Mouse (Mus musculus) neural tube, embryonic 13.5 days (tissue): ENCODE data around the gene Arid3c. TPM values are rescaled to one million over a fixed set of nuclear protein-coding genes. Genes with fewer than 3 reads are reported as not detected.

Experiments used
- ATAC-seq: fragments of 200-750 bp; cut with Nextera tagmentation; 2 replicates; pipeline ENCODE4 v1.8.0; 2017; ENCODE audit warnings: low read depth, mild to moderate bottlenecking, moderate TSS enrichment, moderate library complexity
- H3K27ac ChIP-seq: fragments of 300-500 bp; sonication (generic); replicated peaks from 2 replicates; pipeline ENCODE4 v1.5.1; 2015; ENCODE audit warnings: moderate library complexity, mild to moderate bottlenecking, inconsistent platforms
- H3K27me3 ChIP-seq: fragments of 300-500 bp; sonication (generic); 2 replicates; pipeline ENCODE4 v1.6.1; 2015; ENCODE audit warnings: mild to moderate bottlenecking, inconsistent platforms
- H3K36me3 ChIP-seq: fragments of 300-500 bp; sonication (generic); 2 replicates; pipeline ENCODE4 v1.6.1; 2015; ENCODE audit warnings: mild to moderate bottlenecking, inconsistent platforms
- H3K4me1 ChIP-seq: fragments of 300-500 bp; sonication (generic); replicated peaks from 2 replicates; pipeline ENCODE4 v1.6.1; 2015; ENCODE audit warnings: inconsistent platforms
- H3K4me2 ChIP-seq: fragments of 300-500 bp; sonication (generic); 2 replicates; pipeline ENCODE4 v1.6.1; 2015; ENCODE audit warnings: inconsistent platforms, mild to moderate bottlenecking, moderate library complexity
- H3K4me3 ChIP-seq: fragments of 300-500 bp; sonication (generic); 2 replicates; pipeline ENCODE4 v1.5.1; 2015; ENCODE audit warnings: mild to moderate bottlenecking, inconsistent platforms
- H3K9ac ChIP-seq: fragments of 300-500 bp; sonication (generic); 2 replicates; pipeline ENCODE4 v1.6.1; 2015; ENCODE audit warnings: moderate library complexity, mild to moderate bottlenecking, inconsistent platforms
- H3K9me3 ChIP-seq: fragments of 300-500 bp; sonication (generic); 2 replicates; pipeline ENCODE4 v1.6.1; 2016; ENCODE audit warnings: inconsistent platforms
- WGBS: fragments of 180-500 bp; shearing (Covaris S2); methylation state at CpG from one replicate; pipeline ENCODE4 v1.1.7; 2015; 5-methylcytosine and 5-hydroxymethylcytosine counted together
- polyA plus RNA-seq: library from polyadenylated mRNA; unstranded; fragments of >200 nt; fragmentation: Nextera tagmentation; extraction: Ambion mirVana; gene quantifications from 2 replicates; pipeline ENCODE4 v1.2.1, GENCODE M21; 2015

The Arid3c gene
- polyA plus RNA-seq, 1 experiment from 2014 or later = 2.2 TPM

DNA sequence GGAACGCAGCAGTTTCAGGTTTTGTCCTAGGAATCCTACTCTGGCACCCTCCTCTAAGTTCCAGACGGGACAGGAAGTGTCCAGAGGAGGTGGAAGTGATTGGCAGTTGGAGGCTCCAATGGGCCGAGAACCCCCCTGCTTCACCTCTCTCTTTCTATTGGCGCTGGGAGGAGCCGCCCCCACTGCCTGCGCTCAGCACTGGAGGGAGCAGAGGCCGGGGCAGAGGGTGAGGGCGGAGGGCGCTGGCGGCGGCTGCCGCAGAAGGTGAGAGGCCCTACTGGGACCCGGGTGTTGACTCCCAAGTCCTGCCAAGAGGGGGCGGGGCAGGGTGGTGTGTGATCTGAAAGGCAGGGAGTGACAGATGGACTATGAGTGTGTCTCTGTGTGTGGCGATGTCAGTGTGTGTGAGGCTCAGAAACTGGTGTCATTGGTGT lies 29.4 kb upstream of the Arid3c start:
- Histone ChIP-seq H3K27ac (peak overlapping the region; percentile 67), H3K9ac (peak overlapping the region; percentile 71), H3K27me3 (no peaks in the 10 kb centered on the region), H3K4me3 (peak overlapping the region; percentile 39), H3K4me2 (peak overlapping the region; percentile 61), H3K36me3 (peaks cover 8% of the 10 kb centered on the region; the same call in 1 of the 2 replicates), H3K9me3 (no peaks in the 10 kb centered on the region), H3K4me1 (peaks cover 43% of the 10 kb centered on the region)
- WGBS = 1% methylated on average over 15 of the region's 15 CpGs
- ATAC-seq = peak; percentile 51

DNA sequence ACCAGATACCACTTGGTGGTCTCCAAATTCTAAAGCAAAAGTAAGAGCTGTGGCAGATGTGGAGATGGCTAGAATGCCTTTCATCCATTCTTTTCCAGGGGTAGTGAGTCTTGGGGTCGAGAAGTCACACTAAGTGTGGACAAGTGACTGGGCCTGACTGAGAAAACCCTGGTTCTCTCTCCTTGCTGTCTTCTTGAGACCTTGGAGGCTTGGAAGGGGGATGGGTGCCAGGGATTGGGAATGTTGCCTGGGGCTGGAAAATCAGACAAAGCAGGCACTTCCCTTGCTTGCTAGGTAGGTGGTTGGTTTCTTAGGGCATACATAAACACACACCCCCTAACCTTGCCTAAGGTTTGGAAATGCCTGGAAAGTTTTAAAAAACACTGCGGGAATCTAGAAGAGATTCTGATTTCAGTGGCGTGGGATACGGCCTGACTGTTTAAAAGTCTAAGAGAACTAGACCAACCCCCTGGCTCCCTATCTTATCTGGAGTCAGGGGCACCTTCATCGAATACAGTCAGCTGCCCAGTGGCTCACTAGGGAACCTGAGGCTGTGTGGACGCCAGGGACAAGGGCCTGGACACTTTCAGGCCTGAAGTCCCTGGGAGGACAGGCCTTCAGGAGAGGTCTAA lies 28.8 kb upstream of the Arid3c start:
- 45% methylated on average over 6 of the region's 6 CpGs for WGBS
- peak overlapping the region; percentile 61 for H3K4me2 ChIP-seq
- H3K36me3 ChIP-seq = peaks cover 8% of the 10 kb centered on the region; the same call in 1 of the 2 replicates
- no peaks in the 10 kb centered on the region for H3K27me3 ChIP-seq
- peak overlapping the region; percentile 71 for H3K9ac ChIP-seq
- no peak for ATAC-seq
- H3K4me1 ChIP-seq = peaks cover 46% of the 10 kb centered on the region
- H3K9me3 ChIP-seq = no peaks in the 10 kb centered on the region
- peak overlapping the region; percentile 67; the same call in 1 of the 2 replicates for H3K27ac ChIP-seq
- peak overlapping the region; percentile 39; the same call in 1 of the 2 replicates for H3K4me3 ChIP-seq

DNA sequence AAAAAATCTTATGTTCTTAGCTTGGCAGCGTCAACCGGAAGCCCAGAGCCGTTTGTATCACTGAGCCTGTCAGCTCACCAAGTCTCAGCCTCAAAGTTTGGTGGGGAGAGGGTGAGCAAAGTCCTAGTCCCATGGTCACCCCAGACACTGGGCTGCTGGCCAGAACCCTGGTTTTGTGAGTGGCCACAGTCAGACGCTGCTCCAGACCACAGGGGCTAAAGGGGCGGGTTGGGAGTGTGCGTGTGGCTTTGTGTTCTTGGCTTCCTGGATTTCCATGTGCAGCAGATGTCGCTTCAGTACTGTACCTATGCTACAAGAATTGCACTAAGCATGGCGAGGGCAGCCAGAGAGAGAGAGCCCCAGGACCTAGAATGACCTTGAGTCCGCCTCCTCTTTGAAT lies 28.3 kb upstream of the Arid3c start:
- Histone ChIP-seq H3K9ac (0 out of 2 replicates have a peak overlapping the region, but pooled peaks have one; percentile 8), H3K27me3 (no peaks in the 10 kb centered on the region), H3K4me2 (no peak overlapping the region), H3K4me1 (peaks cover 48% of the 10 kb centered on the region), H3K4me3 (no peak overlapping the region), H3K36me3 (peaks cover 8% of the 10 kb centered on the region; the same call in 1 of the 2 replicates), H3K9me3 (no peaks in the 10 kb centered on the region), H3K27ac (no peak overlapping the region)
- no peak for ATAC-seq
- WGBS = 90% methylated on average over 9 of the region's 9 CpGs

DNA sequence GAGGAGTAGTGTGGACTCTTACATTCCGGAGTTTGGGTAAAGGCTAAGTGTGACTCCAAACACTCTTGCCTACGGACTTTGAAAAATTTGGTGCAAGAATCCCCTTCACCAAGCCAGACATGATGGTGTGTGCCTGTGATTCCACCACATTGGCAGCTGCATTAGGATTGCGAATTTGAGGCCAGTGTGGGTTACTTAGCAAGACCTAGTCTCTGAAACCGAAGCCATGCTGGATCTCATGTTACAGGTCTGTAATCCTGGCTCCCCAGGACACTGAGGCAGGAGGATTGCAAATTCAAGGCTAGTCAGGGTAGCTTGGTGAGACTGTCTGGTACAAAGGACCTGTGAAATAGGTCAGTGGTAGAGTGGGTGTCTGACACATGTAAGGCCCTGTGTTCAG lies 27.8 kb upstream of the Arid3c start:
- H3K36me3 ChIP-seq = peaks cover 8% of the 10 kb centered on the region; the same call in 1 of the 2 replicates
- no peak overlapping the region for H3K4me3 ChIP-seq
- WGBS = 96% methylated on average over 4 of the region's 4 CpGs
- H3K4me1 ChIP-seq = peaks cover 48% of the 10 kb centered on the region
- ATAC-seq = no peak
- H3K27me3 ChIP-seq = no peaks in the 10 kb centered on the region
- H3K27ac ChIP-seq = no peak overlapping the region
- H3K4me2 ChIP-seq = no peak overlapping the region
- H3K9ac ChIP-seq = 0 out of 2 replicates have a peak overlapping the region, but pooled peaks have one; percentile 8
- H3K9me3 ChIP-seq = no peaks in the 10 kb centered on the region

DNA sequence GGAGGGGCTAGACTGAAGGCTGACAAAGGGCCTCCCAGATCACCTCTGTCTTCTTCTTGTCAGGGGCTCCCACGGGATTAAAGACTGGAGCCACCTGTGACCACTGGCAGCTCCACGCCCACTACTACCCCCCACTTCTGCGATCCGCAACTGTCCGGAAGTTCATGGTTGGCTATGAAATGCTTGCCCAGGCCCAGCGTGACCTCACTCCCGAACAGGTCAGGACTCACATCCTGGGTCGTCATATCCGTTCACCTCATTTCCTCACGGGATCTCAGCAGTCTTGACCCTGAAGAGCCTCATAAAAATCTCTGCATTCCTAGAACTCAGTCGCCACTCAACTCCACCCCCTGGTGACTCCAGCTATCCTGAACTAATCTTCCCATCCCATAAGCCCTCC lies 27.1 kb upstream of the Arid3c start:
- Histone ChIP-seq H3K36me3 (peaks cover 8% of the 10 kb centered on the region; the same call in 1 of the 2 replicates), H3K27me3 (no peaks in the 10 kb centered on the region), H3K4me2 (no peak overlapping the region), H3K4me3 (no peak overlapping the region), H3K27ac (no peak overlapping the region), H3K4me1 (peaks cover 48% of the 10 kb centered on the region), H3K9me3 (no peaks in the 10 kb centered on the region), H3K9ac (no peak overlapping the region)
- ATAC-seq = no peak
- WGBS = 86% methylated on average over 11 of the region's 11 CpGs

DNA sequence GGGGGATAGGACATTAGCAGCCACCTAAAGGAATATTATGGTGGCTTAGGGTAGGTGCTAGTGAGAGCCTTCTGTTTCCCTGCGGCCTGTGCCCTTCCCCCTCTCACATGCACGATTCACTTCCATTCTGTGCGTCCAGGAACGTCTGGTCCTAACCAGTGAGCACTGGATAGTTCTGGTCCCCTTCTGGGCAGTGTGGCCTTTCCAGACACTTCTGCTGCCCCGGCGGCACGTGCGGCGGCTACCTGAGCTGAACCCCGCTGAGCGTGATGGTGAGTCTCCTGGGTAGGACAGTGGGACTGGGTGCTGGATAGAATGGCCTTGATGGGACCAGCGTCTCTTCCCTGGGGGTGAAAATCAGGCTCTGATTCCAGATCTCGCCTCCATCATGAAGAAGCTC lies 26.4 kb upstream of the Arid3c start:
- Histone ChIP-seq H3K9me3 (no peaks in the 10 kb centered on the region), H3K4me3 (no peak overlapping the region), H3K4me2 (no peak overlapping the region), H3K9ac (no peak overlapping the region), H3K27me3 (peaks cover 4% of the 10 kb centered on the region; the same call in 1 of the 2 replicates), H3K4me1 (peaks cover 42% of the 10 kb centered on the region), H3K36me3 (peaks cover 8% of the 10 kb centered on the region; the same call in 1 of the 2 replicates), H3K27ac (no peak overlapping the region)
- WGBS = 95% methylated on average over 13 of the region's 13 CpGs
- ATAC-seq = no peak

DNA sequence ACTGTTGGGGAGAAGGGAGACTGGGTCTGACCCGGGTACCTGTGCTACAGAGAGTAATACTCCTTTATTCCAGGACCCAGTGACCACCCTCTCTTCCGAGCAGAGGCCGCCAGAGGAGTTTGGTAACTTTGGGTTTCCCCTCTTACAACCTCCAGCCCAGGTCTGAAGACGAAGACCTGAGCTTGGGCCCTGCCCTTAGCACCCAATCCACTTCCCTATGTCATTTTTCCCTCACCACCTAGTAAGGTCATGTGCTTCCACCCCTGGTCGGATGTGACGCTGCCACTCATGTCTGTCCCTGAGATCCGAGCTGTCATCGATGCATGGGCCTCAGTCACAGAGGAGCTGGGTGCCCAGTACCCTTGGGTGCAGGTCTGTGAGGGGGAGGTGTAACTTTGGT lies 25.5 kb upstream of the Arid3c start:
- peaks cover 33% of the 10 kb centered on the region for H3K4me1 ChIP-seq
- H3K4me3 ChIP-seq = peak overlapping the region; percentile 62
- H3K36me3 ChIP-seq = peaks cover 8% of the 10 kb centered on the region; the same call in 1 of the 2 replicates
- peak; percentile 15; the same call in 1 of the 2 replicates for ATAC-seq
- no peak overlapping the region for H3K27ac ChIP-seq
- H3K9me3 ChIP-seq = no peaks in the 10 kb centered on the region
- H3K9ac ChIP-seq = peak overlapping the region; percentile 83
- H3K4me2 ChIP-seq = peak overlapping the region; percentile 95
- peaks cover 4% of the 10 kb centered on the region; the same call in 1 of the 2 replicates for H3K27me3 ChIP-seq
- WGBS = 79% methylated on average over 8 of the region's 8 CpGs

DNA sequence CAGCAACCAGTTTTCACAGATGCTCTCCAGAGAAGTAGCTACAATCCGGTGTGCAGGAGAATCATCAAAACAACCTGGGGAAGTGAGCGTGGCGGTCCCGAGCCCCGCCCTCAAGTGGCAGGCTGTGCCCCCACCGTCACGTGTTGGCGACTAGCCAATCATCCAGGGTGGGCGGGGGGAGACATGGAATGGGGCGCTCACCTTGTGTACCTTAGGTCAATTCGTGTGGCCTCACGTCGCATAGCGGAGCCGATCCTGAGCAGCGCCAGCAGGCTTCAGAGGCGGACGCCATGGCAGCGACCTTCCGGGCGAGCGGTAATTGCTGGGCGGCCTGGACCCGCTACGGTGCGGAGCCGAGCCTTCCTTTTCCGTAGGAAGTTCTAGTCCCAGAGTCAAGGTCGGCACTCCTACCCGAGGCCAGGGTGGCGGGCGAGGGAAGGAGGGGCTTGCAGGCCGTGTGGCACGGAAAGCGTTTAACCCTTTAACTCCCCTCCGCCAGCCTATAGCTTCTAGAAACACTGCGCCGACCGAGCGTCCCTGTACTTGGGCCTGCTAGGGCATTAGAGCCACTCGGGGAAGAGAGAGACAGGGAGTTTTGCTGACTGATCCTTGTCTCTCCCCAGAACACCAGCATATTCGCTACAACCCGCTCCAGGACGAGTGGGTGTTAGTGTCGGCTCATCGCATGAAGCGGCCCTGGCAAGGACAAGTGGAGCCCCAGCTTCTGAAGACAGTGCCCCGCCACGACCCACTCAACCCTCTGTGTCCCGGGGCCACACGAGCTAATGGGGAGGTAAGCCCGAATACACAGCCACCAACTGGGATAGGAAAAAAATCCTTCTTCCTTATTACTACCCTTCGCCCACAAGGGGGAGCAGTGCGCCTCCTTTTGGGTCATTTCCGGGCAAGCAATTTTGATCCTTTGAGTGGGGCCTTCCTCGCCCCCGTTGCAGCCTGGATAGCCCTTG lies 24.7 kb upstream of the Arid3c start, which contains the start of gene Sigmar1:
TSS of gene Sigmar1 (minus strand) at position 820 of the 968 bp plus-strand sequence.
- peaks cover 8% of the 10 kb centered on the region; the same call in 1 of the 2 replicates for H3K36me3 ChIP-seq
- peak within 1 kb of the TSS; percentile 62 for H3K4me3 ChIP-seq
- WGBS = under 1% methylated on average over 57 of the region's 57 CpGs
- H3K4me2 ChIP-seq = peak within 1 kb of the TSS; percentile 95
- peak; percentile 75 for ATAC-seq
- peak within 1 kb of the TSS; percentile 83 for H3K27ac ChIP-seq
- H3K9ac ChIP-seq = peak within 1 kb of the TSS; percentile 83
- no peaks in the 10 kb centered on the region for H3K9me3 ChIP-seq
- H3K4me1 ChIP-seq = peaks cover 25% of the 10 kb centered on the region
- H3K27me3 ChIP-seq = peaks cover 4% of the 10 kb centered on the region; the same call in 1 of the 2 replicates

DNA sequence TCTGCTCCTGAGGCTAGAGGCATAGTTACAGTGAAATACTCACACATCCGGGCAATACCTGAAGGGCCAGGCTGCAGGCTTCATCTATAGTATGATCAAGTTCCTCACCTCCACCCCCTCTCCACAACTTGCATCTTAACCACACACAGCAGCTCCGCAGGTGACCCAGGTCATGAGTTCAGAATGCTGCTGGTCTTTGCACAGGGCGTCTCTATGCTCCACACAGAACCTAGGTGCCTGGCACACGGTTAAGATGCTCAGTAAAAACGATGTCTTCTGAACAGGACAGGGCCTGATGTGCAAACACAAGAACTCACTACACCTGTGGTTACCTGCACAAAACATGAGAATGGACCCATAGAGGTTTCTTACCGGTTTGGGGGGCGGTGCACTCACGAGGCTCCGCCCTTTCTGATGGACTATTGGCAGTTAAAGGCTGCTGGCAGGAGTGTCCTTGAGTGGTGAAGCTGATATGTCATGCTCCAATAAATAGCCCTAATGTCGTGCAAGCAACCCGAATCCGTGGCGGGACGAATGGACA lies 23.9 kb upstream of the Arid3c start, which contains the start of gene Galt:
TSS of gene Galt (plus strand) at position 432 of the 541 bp plus-strand sequence.
- H3K27ac ChIP-seq = peak within 1 kb of the TSS; percentile 83
- 9% methylated on average over 14 of the region's 14 CpGs for WGBS
- peak within 1 kb of the TSS; percentile 62 for H3K4me3 ChIP-seq
- peaks cover 8% of the 10 kb centered on the region; the same call in 1 of the 2 replicates for H3K36me3 ChIP-seq
- ATAC-seq = peak; percentile 54
- no peaks in the 10 kb centered on the region for H3K9me3 ChIP-seq
- H3K9ac ChIP-seq = peak within 1 kb of the TSS; percentile 83
- peak within 1 kb of the TSS; percentile 95 for H3K4me2 ChIP-seq
- peaks cover 18% of the 10 kb centered on the region for H3K4me1 ChIP-seq
- H3K27me3 ChIP-seq = peaks cover 4% of the 10 kb centered on the region; the same call in 1 of the 2 replicates

DNA sequence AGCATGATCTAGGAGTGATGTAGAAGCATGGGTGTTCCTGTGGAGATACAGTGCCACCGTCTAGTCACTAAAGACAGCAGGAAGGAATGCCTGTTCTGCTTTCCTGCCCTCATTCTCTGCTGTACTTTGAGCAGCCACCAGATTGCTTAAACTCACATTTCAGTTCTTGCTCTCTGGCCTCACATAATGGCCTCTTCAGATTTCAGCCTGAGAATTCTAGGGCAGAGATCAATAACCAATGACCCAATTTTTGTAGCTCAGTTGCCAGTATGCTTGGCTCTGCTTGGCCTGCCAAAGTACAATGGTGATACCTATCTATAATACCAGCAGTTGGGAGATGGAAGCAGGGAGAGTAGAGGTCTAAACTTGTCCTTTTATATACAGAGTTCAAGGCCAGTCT lies 14.1 kb upstream of the Arid3c start:
- H3K36me3 ChIP-seq = no peaks in the 10 kb centered on the region
- WGBS = 93% methylated on average over 1 of the region's 1 CpGs

DNA sequence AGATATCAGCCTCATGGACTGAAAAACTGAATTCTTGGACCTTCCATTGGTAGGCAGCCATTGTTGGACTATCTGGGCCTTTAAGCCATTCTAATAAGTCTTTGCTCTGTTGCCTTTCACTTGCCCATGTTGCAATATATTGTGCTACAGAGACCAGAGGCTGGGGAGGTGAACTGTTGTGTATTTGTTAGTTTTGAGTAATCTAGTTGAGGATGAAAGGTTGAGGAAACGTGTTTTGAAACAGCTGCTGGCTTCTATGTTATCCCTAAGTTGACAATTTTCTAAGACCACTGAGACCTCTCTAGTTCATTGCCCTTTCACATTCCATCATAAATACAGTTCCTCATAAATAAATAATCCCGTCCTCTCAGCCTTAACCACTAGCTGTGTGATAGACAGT lies 13.2 kb upstream of the Arid3c start:
- no peak for ATAC-seq
- Histone ChIP-seq H3K4me3 (no peak overlapping the region), H3K27ac (no peak overlapping the region), H3K4me1 (peaks cover 16% of the 10 kb centered on the region), H3K36me3 (peaks cover 3% of the 10 kb centered on the region), H3K9me3 (peaks cover 15% of the 10 kb centered on the region), H3K27me3 (0 out of 2 replicates have a peak, but pooled peaks cover 4% of the 10 kb centered on the region), H3K9ac (no peak overlapping the region), H3K4me2 (no peak overlapping the region)
- WGBS = 82% methylated on average over 2 of the region's 2 CpGs

More for the DNA sequence above, 14.1 kb upstream of the Arid3c start:
- ATAC-seq = no peak
- H3K9me3 ChIP-seq = peaks cover 15% of the 10 kb centered on the region
- H3K4me2 ChIP-seq = no peak overlapping the region
- no peak overlapping the region for H3K9ac ChIP-seq
- H3K27me3 ChIP-seq = 0 out of 2 replicates have a peak, but pooled peaks cover 9% of the 10 kb centered on the region
- H3K4me3 ChIP-seq = no peak overlapping the region
- H3K4me1 ChIP-seq = peaks cover 7% of the 10 kb centered on the region
- no peak overlapping the region for H3K27ac ChIP-seq
